In genomic region chr1:135770896-135771572, GRCm38 (mm10) we compare ENCODE assay signal across 8 mouse cellular contexts. TPM values are rescaled to one million over a fixed set of nuclear protein-coding genes. Genes with fewer than 3 reads are reported as not detected.
DNase-seq lines count a peak whose midpoint lies in the region; ATAC-seq and TF ChIP-seq lines count a peak whose summit lies in the region.

No protein-coding gene starts in this region.

- H3K27ac ChIP-seq in midbrain, embryonic 13.5 days, result no peak overlapping the region
- H3K27ac ChIP-seq in midbrain, embryonic 11.5 days (ENCODE audit: low read depth, low read length), result no peak overlapping the region
- H3K27ac ChIP-seq in embryonic facial prominence, embryonic 14.5 days (replicated peaks; ENCODE audit: low read depth, low read length), result peak overlapping the region; percentile 68
- peak overlapping the region; percentile 11; the same call in 1 of the 2 replicates for H3K27ac ChIP-seq in stomach, embryonic 14.5 days (ENCODE audit: low read length)
- no peak overlapping the region for H3K27ac ChIP-seq in cerebellum, adult 2 months (ENCODE audit: insufficient read depth, low read length)
- no peak overlapping the region for H3K27ac ChIP-seq in liver, embryonic 11.5 days (ENCODE audit: low read depth, low read length)

- H3K4me1 ChIP-seq in midbrain, embryonic 13.5 days (replicated peaks), result peaks cover 29% of the 10 kb centered on the region
- peaks cover 10% of the 10 kb centered on the region for H3K4me1 ChIP-seq in midbrain, embryonic 11.5 days (ENCODE audit: control insufficient read depth, insufficient read depth, low read length)
- peaks cover 28% of the 10 kb centered on the region for H3K4me1 ChIP-seq in embryonic facial prominence, embryonic 14.5 days (ENCODE audit: control insufficient read depth, insufficient read depth, low read length)
- peaks cover 26% of the 10 kb centered on the region; the same call in 1 of the 2 replicates for H3K4me1 ChIP-seq in stomach, embryonic 14.5 days (ENCODE audit: control insufficient read depth, insufficient read depth, low read length)
- H3K4me1 ChIP-seq in cerebellum, adult 2 months (ENCODE audit: control insufficient read depth, insufficient read depth, low read length), result no peaks in the 10 kb centered on the region
- peaks cover 10% of the 10 kb centered on the region; the same call in 1 of the 2 replicates for H3K4me1 ChIP-seq in liver, embryonic 11.5 days (replicated peaks; ENCODE audit: control insufficient read depth, insufficient read depth, low read length)

- H3K9ac ChIP-seq in midbrain, embryonic 13.5 days (replicated peaks), result 0 out of 2 replicates have a peak overlapping the region, but pooled peaks have one; percentile 26
- no peak overlapping the region for H3K9ac ChIP-seq in midbrain, embryonic 11.5 days (ENCODE audit: low read length)
- no peak overlapping the region for H3K9ac ChIP-seq in embryonic facial prominence, embryonic 14.5 days (ENCODE audit: low read depth, low read length)
- H3K9ac ChIP-seq in stomach, embryonic 14.5 days (replicated peaks; ENCODE audit: low read depth, low read length), result no peak overlapping the region
- H3K9ac ChIP-seq in liver, embryonic 11.5 days (ENCODE audit: low read depth, low read length), result no peak overlapping the region

- H3K36me3 ChIP-seq in midbrain, embryonic 13.5 days, result peaks cover 8% of the 10 kb centered on the region
- no peaks in the 10 kb centered on the region for H3K36me3 ChIP-seq in midbrain, embryonic 11.5 days (ENCODE audit: control insufficient read depth, insufficient read depth, low read length)
- peaks cover 18% of the 10 kb centered on the region for H3K36me3 ChIP-seq in embryonic facial prominence, embryonic 14.5 days (ENCODE audit: control insufficient read depth, insufficient read depth, low read length)
- peaks cover 14% of the 10 kb centered on the region for H3K36me3 ChIP-seq in stomach, embryonic 14.5 days (ENCODE audit: control insufficient read depth, insufficient read depth, low read length)
- H3K36me3 ChIP-seq in liver, embryonic 11.5 days (ENCODE audit: control insufficient read depth, insufficient read depth, low read length), result no peaks in the 10 kb centered on the region

- intact Hi-C loops in heart, postnatal 25 days (cut with DNase I), result no loop called here

- no peak overlapping the region for H3K4me2 ChIP-seq in midbrain, embryonic 13.5 days (replicated peaks)
- H3K4me2 ChIP-seq in midbrain, embryonic 11.5 days, result no peak overlapping the region
- H3K4me2 ChIP-seq in embryonic facial prominence, embryonic 14.5 days (ENCODE audit: low read depth, low read length), result peak overlapping the region; percentile 23
- no peak overlapping the region for H3K4me2 ChIP-seq in stomach, embryonic 14.5 days (replicated peaks; ENCODE audit: low read depth, low read length)
- no peak overlapping the region for H3K4me2 ChIP-seq in liver, embryonic 11.5 days

- H3K27me3 ChIP-seq in midbrain, embryonic 13.5 days, result 0 out of 2 replicates have a peak, but pooled peaks cover 8% of the 10 kb centered on the region
- peaks cover 3% of the 10 kb centered on the region; the same call in 1 of the 2 replicates for H3K27me3 ChIP-seq in midbrain, embryonic 11.5 days (ENCODE audit: control insufficient read depth, insufficient read depth, low read length)
- H3K27me3 ChIP-seq in embryonic facial prominence, embryonic 14.5 days (replicated peaks; ENCODE audit: control insufficient read depth, insufficient read depth, low read length), result no peaks in the 10 kb centered on the region
- no peaks in the 10 kb centered on the region for H3K27me3 ChIP-seq in stomach, embryonic 14.5 days (ENCODE audit: control insufficient read depth, insufficient read depth, low read length)
- no peaks in the 10 kb centered on the region for H3K27me3 ChIP-seq in cerebellum, adult 2 months (ENCODE audit: control insufficient read depth, insufficient read depth, low read length)
- H3K27me3 ChIP-seq in liver, embryonic 11.5 days (replicated peaks; ENCODE audit: control insufficient read depth, insufficient read depth, low read length), result peaks cover 12% of the 10 kb centered on the region; the same call in 1 of the 2 replicates

- 77% methylated on average over 12 of the region's 12 CpGs for WGBS in midbrain, embryonic 13.5 days
- WGBS in midbrain, embryonic 11.5 days, result 76% methylated on average over 12 of the region's 12 CpGs
- WGBS in embryonic facial prominence, embryonic 14.5 days, result 43% methylated on average over 12 of the region's 12 CpGs
- 45% methylated on average over 12 of the region's 12 CpGs for WGBS in stomach, embryonic 14.5 days
- 33% methylated on average over 12 of the region's 12 CpGs for WGBS in cerebellum, adult 2 months
- WGBS in liver, embryonic 11.5 days, result 45% methylated on average over 12 of the region's 12 CpGs

- no peaks in the 10 kb centered on the region for H3K9me3 ChIP-seq in midbrain, embryonic 13.5 days
- H3K9me3 ChIP-seq in midbrain, embryonic 11.5 days (ENCODE audit: control insufficient read depth, low read length), result no peaks in the 10 kb centered on the region
- H3K9me3 ChIP-seq in embryonic facial prominence, embryonic 14.5 days (ENCODE audit: control insufficient read depth, low read length), result no peaks in the 10 kb centered on the region
- no peaks in the 10 kb centered on the region for H3K9me3 ChIP-seq in stomach, embryonic 14.5 days (ENCODE audit: control insufficient read depth, low read depth, low read length)
- H3K9me3 ChIP-seq in liver, embryonic 11.5 days (ENCODE audit: control insufficient read depth, low read length), result no peaks in the 10 kb centered on the region

- DNase-seq in midbrain, embryonic 11.5 days (ENCODE audit: low spot score, missing footprints), result no peak
- DNase-seq in embryonic facial prominence, embryonic 14.5 days (ENCODE audit: low spot score), result peak; percentile 82
- DNase-seq in heart, postnatal 25 days (ENCODE audit: low spot score), result peak; percentile 76
- DNase-seq in cerebellum, adult 2 months, result no peak
- no peak for DNase-seq in liver, embryonic 11.5 days (ENCODE audit: low spot score)
- DNase-seq in ovary, postnatal 10 days (ENCODE audit: low spot score), result no peak

- no peak for TF ChIP-seq POLR2A in cerebellum, adult 2 months (IDR thresholded peaks at IDR 0.05; ENCODE audit: borderline replicate concordance, insufficient read depth, low read length)

- TF ChIP-seq CTCF in cerebellum, adult 2 months (IDR thresholded peaks at IDR 0.05; ENCODE audit: borderline replicate concordance, insufficient read depth, low read depth, low read length), result no peak

- no peak for ATAC-seq in midbrain, embryonic 13.5 days
- ATAC-seq in midbrain, embryonic 11.5 days (ENCODE audit: low FRiP score), result no peak
- ATAC-seq in embryonic facial prominence, embryonic 14.5 days (ENCODE audit: low read depth), result peak; percentile 51
- ATAC-seq in stomach, embryonic 14.5 days (ENCODE audit: insufficient number of reproducible peaks, insufficient read depth, low FRiP score, low read depth), result no peak
- no peak for ATAC-seq in liver, embryonic 11.5 days (replicated peaks; ENCODE audit: low FRiP score)

- H3K4me3 ChIP-seq in midbrain, embryonic 13.5 days (replicated peaks), result no peak overlapping the region
- no peak overlapping the region for H3K4me3 ChIP-seq in midbrain, embryonic 11.5 days (ENCODE audit: low read depth, low read length)
- no peak overlapping the region for H3K4me3 ChIP-seq in embryonic facial prominence, embryonic 14.5 days (ENCODE audit: low read depth, low read length)
- no peak overlapping the region for H3K4me3 ChIP-seq in stomach, embryonic 14.5 days (ENCODE audit: low read depth, low read length)
- no peak overlapping the region for H3K4me3 ChIP-seq in cerebellum, adult 2 months (replicated peaks; ENCODE audit: insufficient read depth, low read depth, low read length)
- no peak overlapping the region for H3K4me3 ChIP-seq in liver, embryonic 11.5 days (ENCODE audit: low read depth, low read length)

RNA-seq across cellular contexts. Expression of gene Phlda3, which starts 5.1 kb away (rescaled TPM):
- 12.5 and 14.8 TPM in 2 replicates for polyA plus RNA-seq in midbrain, embryonic 13.5 days (2015; fragmentation: Nextera tagmentation; extraction: Ambion mirVana)
- 16.9 and 19.4 TPM in 2 replicates for polyA plus RNA-seq in midbrain, embryonic 11.5 days (2014; fragmentation: Nextera tagmentation; extraction: Ambion mirVana)
- polyA plus RNA-seq in embryonic facial prominence, embryonic 14.5 days (2014; fragmentation: Nextera tagmentation; extraction: Ambion mirVana), result 80.1 and 90.4 TPM in 2 replicates
- total RNA-seq in heart, postnatal 25 days (2021), result 10 to 100 TPM; 12.9 to 14.6 TPM
- polyA plus RNA-seq in stomach, embryonic 14.5 days (2014; fragmentation: Nextera tagmentation; extraction: Ambion mirVana), result 82.1 and 86.8 TPM in 2 replicates
- 72.7 and 93.0 TPM in 2 replicates for polyA plus RNA-seq in cerebellum, adult 2 months (2012; rRNA removed)
- polyA plus RNA-seq in liver, embryonic 11.5 days (2014; fragmentation: Nextera tagmentation; extraction: Ambion mirVana), result 22.5 and 22.8 TPM in 2 replicates

RNA-seq across cellular contexts. Expression of gene Tnni1, which starts 8.2 kb away (rescaled TPM):
- polyA plus RNA-seq in midbrain, embryonic 13.5 days (2015; fragmentation: Nextera tagmentation; extraction: Ambion mirVana), result 0.20 and 0.34 TPM in 2 replicates
- 0.95 and 1.3 TPM in 2 replicates for polyA plus RNA-seq in midbrain, embryonic 11.5 days (2014; fragmentation: Nextera tagmentation; extraction: Ambion mirVana)
- polyA plus RNA-seq in embryonic facial prominence, embryonic 14.5 days (2014; fragmentation: Nextera tagmentation; extraction: Ambion mirVana), result 637 and 738 TPM in 2 replicates
- total RNA-seq in heart, postnatal 25 days (2021), result 1 to 10 TPM; 2.0 to 2.3 TPM
- 1.9 and 3.2 TPM in 2 replicates for polyA plus RNA-seq in stomach, embryonic 14.5 days (2014; fragmentation: Nextera tagmentation; extraction: Ambion mirVana)
- polyA plus RNA-seq in cerebellum, adult 2 months (2012; rRNA removed), result 22.1 and 25.9 TPM in 2 replicates
- polyA plus RNA-seq in liver, embryonic 11.5 days (2014; fragmentation: Nextera tagmentation; extraction: Ambion mirVana), result 42.1 and 58.2 TPM in 2 replicates

RNA-seq across cellular contexts. Expression of gene Lad1, which starts 47.4 kb away (rescaled TPM):
- polyA plus RNA-seq in midbrain, embryonic 13.5 days (2015; fragmentation: Nextera tagmentation; extraction: Ambion mirVana), result 0.36 and 0.37 TPM in 2 replicates
- 0.36 and 0.37 TPM in 2 replicates for polyA plus RNA-seq in midbrain, embryonic 11.5 days (2014; fragmentation: Nextera tagmentation; extraction: Ambion mirVana)
- polyA plus RNA-seq in embryonic facial prominence, embryonic 14.5 days (2014; fragmentation: Nextera tagmentation; extraction: Ambion mirVana), result 16.6 and 21.7 TPM in 2 replicates
- 1 to 10 TPM; 5.6 to 6.0 TPM for total RNA-seq in heart, postnatal 25 days (2021)
- polyA plus RNA-seq in stomach, embryonic 14.5 days (2014; fragmentation: Nextera tagmentation; extraction: Ambion mirVana), result 58.2 and 60.5 TPM in 2 replicates
- 0.76 and 1.2 TPM in 2 replicates for polyA plus RNA-seq in cerebellum, adult 2 months (2012; rRNA removed)
- 0.99 and 1.7 TPM in 2 replicates for polyA plus RNA-seq in liver, embryonic 11.5 days (2014; fragmentation: Nextera tagmentation; extraction: Ambion mirVana)

RNA-seq across cellular contexts. Expression of gene Csrp1, which starts 51.2 kb away (rescaled TPM):
- 13.9 and 16.0 TPM in 2 replicates for polyA plus RNA-seq in midbrain, embryonic 13.5 days (2015; fragmentation: Nextera tagmentation; extraction: Ambion mirVana)
- polyA plus RNA-seq in midbrain, embryonic 11.5 days (2014; fragmentation: Nextera tagmentation; extraction: Ambion mirVana), result 33.2 and 34.1 TPM in 2 replicates
- polyA plus RNA-seq in embryonic facial prominence, embryonic 14.5 days (2014; fragmentation: Nextera tagmentation; extraction: Ambion mirVana), result 112 and 119 TPM in 2 replicates
- 10 to 100 TPM; 48.0 to 56.7 TPM for total RNA-seq in heart, postnatal 25 days (2021)
- polyA plus RNA-seq in stomach, embryonic 14.5 days (2014; fragmentation: Nextera tagmentation; extraction: Ambion mirVana), result 232 and 265 TPM in 2 replicates
- polyA plus RNA-seq in cerebellum, adult 2 months (2012; rRNA removed), result 364 and 434 TPM in 2 replicates
- polyA plus RNA-seq in liver, embryonic 11.5 days (2014; fragmentation: Nextera tagmentation; extraction: Ambion mirVana), result 65.6 and 71.8 TPM in 2 replicates

Comparison
In these comparisons a context has a peak if more than half of its experiments do, and no peak if none do; other contexts are left out.
1. H3K27ac ChIP-seq: peak in embryonic facial prominence, embryonic 14.5 days (single experiment) and stomach, embryonic 14.5 days (single experiment); none in midbrain, embryonic 13.5 days (single experiment), midbrain, embryonic 11.5 days (single experiment), cerebellum, adult 2 months (single experiment) and liver, embryonic 11.5 days (single experiment).
2. DNase-seq: peak in embryonic facial prominence, embryonic 14.5 days (single experiment) and heart, postnatal 25 days (single experiment); none in midbrain, embryonic 11.5 days (single experiment), cerebellum, adult 2 months (0 of 2), liver, embryonic 11.5 days (single experiment) and ovary, postnatal 10 days (single experiment).
3. RNA of gene Tnni1, which starts 8.2 kb away (polyA plus RNA-seq): 637 to 738 TPM in embryonic facial prominence, embryonic 14.5 days; 42.1 to 58.2 TPM in liver, embryonic 11.5 days, 22.1 to 25.9 TPM in cerebellum, adult 2 months, 1.9 to 3.2 TPM in stomach, embryonic 14.5 days, 0.95 to 1.3 TPM in midbrain, embryonic 11.5 days and 0.20 to 0.34 TPM in midbrain, embryonic 13.5 days; every median in the first group is over 10 times any median in the second.